Mouse (Mus musculus) urinary bladder, postnatal 4 days (tissue): ENCODE measurements around the gene Mrgprx2.
"Not testable (repeated sequence)": the region's sequence is repeated elsewhere in the genome, so short reads cannot be mapped to it uniquely, and the experiment has no call there.

Experiments
- DNase-seq, 2 experiments: peaks; one replicate each; pipeline ENCODE4 v3.0.0; 2021 to 2022; ENCODE audit warnings: low spot score in 2 of 2

The Mrgprx2 gene

GRCm38 (mm10) chr7:48499221-48499620 lies at the start of gene Mrgprx2:
TSS of gene Mrgprx2 (minus strand) at chr7:48499321.
- no peak for DNase-seq

- DNase-seq: no peak
Measured at GRCm38 (mm10) chr7:48456242-48456641, 42.9 kb downstream of the Mrgprx2 start, which contains the start of gene Mrgprb1. TSS of gene Mrgprb1 (minus strand) at chr7:48456342.

DNA sequence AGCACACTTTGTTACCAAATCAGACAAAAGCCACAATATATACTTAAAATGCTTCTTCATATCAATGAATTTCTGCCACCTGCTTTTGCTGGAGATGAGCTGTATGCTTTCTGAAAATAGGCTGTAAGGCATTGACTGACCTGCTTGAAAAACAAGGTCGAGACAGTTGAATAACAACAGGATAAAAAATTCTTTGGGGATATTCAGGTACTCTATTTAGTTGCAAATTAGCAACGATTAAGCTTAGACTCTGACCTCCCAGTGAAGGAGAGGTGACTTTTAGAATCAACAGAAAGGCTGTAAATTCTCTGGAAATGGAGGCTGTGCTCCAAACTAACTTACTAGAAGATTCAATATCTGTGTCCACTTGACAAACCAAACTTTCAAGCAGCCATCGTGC lies 62.5 kb downstream of the Mrgprx2 start:
- DNase-seq: no peak

- DNase-seq: not testable (repeated sequence)
Measured at GRCm38 (mm10) chr7:48435936-48436335, 63.2 kb downstream of the Mrgprx2 start.
